Mouse (Mus musculus): ENCODE results near the gene Kctd13.

- TF ChIP-seq CTCF (IDR thresholded peaks at IDR 0.05; ENCODE audit: borderline replicate concordance, insufficient read depth, low read length): no peak
- TF ChIP-seq POLR2A (IDR thresholded peaks at IDR 0.05; ENCODE audit: low read depth, low read length): no peak
These were observed 13.8 kb upstream of the Kctd13 start for GRCm38 (mm10) chr7:126914844-126915243.

Measured in embryonic fibroblast, embryonic 13.5 days (primary cell).